Mouse (Mus musculus) mouse embryonic stem cell (cell line): ENCODE results near the gene Tmem14c.

Source experiments
- in situ Hi-C, 2 experiments: fragments of 300-500 bp; cut with MboI; formaldehyde crosslinking; loops; 1 replicate in 1 of 2; 3 replicates in 1 of 2; pipeline ENCODE4 v1.14.3; 2019 to 2020; ENCODE audit warnings: low sequenced_read_pairs in 2 of 2, low pct_unique_long_range_greater_than_20kb in 1 of 2, mixed read lengths in 1 of 2; ENCODE audit not compliant: unreplicated experiment in 1 of 2

Tmem14c gene

GRCm38 (mm10) chr13:41071617-41072016 is 55.5 kb downstream of the Tmem14c start:
- in situ Hi-C loops = no loop called here
